Mouse (Mus musculus) CH12.LX (cell line): ENCODE measurements around the gene Chat.

Experiments
- CHD2 ChIP-seq: IDR thresholded peaks from 2 replicates; pipeline ENCODE4 v1.6.1; 2011; ENCODE audit warnings: low read length, improper control_type of control experiment
- CTCF ChIP-seq, 2 experiments: IDR thresholded peaks in 1 of 2; conservative IDR thresholded peaks in 1 of 2; 2 replicates each; pipeline ENCODE4 v1.5.1; 2011 to 2012; ENCODE audit warnings: low read depth in 2 of 2, low read length in 2 of 2, improper control_type of control experiment in 1 of 2, inconsistent platforms in 1 of 2, mild to moderate bottlenecking in 1 of 2, moderate library complexity in 1 of 2
- E2F4 ChIP-seq: IDR thresholded peaks from 2 replicates; pipeline ENCODE4 v1.6.1; 2011; ENCODE audit warnings: low read depth, low read length, improper control_type of control experiment; ENCODE audit not compliant: insufficient replicate concordance
- ELF1 ChIP-seq: IDR thresholded peaks from 2 replicates; pipeline ENCODE4 v1.6.1; 2014; ENCODE audit warnings: low read depth, mild to moderate bottlenecking, inconsistent platforms, low read length, improper control_type of control experiment
- EP300 ChIP-seq: IDR thresholded peaks from 2 replicates; pipeline ENCODE4 v1.6.1; 2011; ENCODE audit warnings: low read length, improper control_type of control experiment
- IRF4 ChIP-seq: IDR thresholded peaks from 2 replicates; pipeline ENCODE4 v1.6.1; 2014; ENCODE audit warnings: low read depth, mild to moderate bottlenecking, inconsistent platforms, low read length, improper control_type of control experiment
- JUND ChIP-seq: conservative IDR thresholded peaks from 2 replicates; pipeline ENCODE4 v1.6.1; 2011; ENCODE audit warnings: low read depth, low read length, improper control_type of control experiment
- MAX ChIP-seq: IDR thresholded peaks from 2 replicates; pipeline ENCODE4 v1.6.1; 2011; ENCODE audit warnings: low read length, improper control_type of control experiment
- MEF2A ChIP-seq: IDR thresholded peaks from 2 replicates; pipeline ENCODE4 v1.6.1; 2014; ENCODE audit warnings: low read depth, mild to moderate bottlenecking, inconsistent platforms, low read length, improper control_type of control experiment, borderline replicate concordance
- NELFE ChIP-seq: IDR thresholded peaks from 2 replicates; pipeline ENCODE4 v1.6.1; 2011; ENCODE audit warnings: low read depth, low read length, improper control_type of control experiment
- POLR2A ChIP-seq: IDR thresholded peaks from 2 replicates; pipeline ENCODE4 v1.6.1; 2011; ENCODE audit warnings: low read depth, mild to moderate bottlenecking, improper control_type of control experiment, low read length
- TBP ChIP-seq: conservative IDR thresholded peaks from 2 replicates; pipeline ENCODE4 v1.6.1; 2011; ENCODE audit warnings: low read depth, low read length, improper control_type of control experiment
- TCF12 ChIP-seq: IDR thresholded peaks from 2 replicates; pipeline ENCODE4 v1.6.1; 2014; ENCODE audit warnings: low read depth, mild to moderate bottlenecking, inconsistent platforms, low read length, improper control_type of control experiment
- ZNF384 ChIP-seq: IDR thresholded peaks from 2 replicates; pipeline ENCODE4 v1.6.1; 2012; ENCODE audit warnings: low read depth, low read length, improper control_type of control experiment, inconsistent platforms

DNA sequence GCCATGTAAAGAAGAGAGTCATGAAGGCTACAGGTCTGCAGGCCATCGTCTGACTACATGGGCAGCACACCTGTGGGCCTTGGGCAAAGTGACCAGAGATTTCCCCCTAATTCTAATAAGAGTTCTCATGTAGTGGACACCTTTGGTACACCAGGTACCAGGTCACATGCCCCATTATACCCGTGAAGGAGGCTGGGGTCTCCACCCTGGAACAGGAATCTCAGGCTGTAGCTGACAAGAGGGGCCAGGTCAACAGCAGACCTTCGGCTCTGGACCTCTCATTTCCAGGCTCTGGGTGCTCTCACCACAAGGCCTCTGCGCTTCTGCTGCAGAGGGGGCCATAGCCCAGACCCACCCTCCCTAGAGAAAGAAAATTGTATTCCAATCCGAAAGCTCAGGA is 26.5 kb downstream of the Chat start:
- TF ChIP-seq ZNF384, result no peak
- TF ChIP-seq JUND, result no peak
- TF ChIP-seq CTCF (conservative IDR thresholded peaks at IDR 0.05 in 1 of 2, IDR thresholded peaks at IDR 0.05 in 1 of 2; ENCODE audit: low read depth in 2 of 2, low read length in 2 of 2), result no peak
- no peak for TF ChIP-seq TBP
- TF ChIP-seq NELFE, result no peak
- TF ChIP-seq EP300, result no peak
- no peak for TF ChIP-seq POLR2A
- TF ChIP-seq MAX, result no peak
- TF ChIP-seq MEF2A, result no peak
- TF ChIP-seq ELF1, result no peak
- TF ChIP-seq E2F4, result no peak
- no peak for TF ChIP-seq IRF4
- no peak for TF ChIP-seq CHD2
- TF ChIP-seq TCF12, result no peak
